ENCODE assay signal across 18 mouse cellular contexts in the genomic region with DNA sequence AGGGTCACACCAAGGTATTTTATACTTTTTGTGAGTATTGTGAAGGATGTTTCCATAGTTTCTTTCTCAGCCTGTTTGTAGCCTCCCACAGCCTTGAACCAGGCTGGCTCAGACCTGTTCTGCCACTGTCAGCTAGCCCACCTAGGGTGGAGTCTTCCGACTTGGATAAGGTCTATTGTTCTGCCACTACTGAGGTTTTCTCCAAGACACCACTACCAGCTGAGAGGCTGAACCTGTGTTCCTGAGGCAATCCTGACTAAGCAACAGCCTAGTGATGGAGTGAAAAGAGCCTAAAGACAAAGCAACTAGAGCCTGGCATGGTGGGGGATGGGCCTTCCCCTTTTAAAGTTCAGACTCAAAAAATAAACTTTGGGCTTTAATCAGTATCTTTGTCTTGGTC.
"Had no signal": no experiment of that assay in that cellular context is flagged by ENCODE, and none has a peak within 500 bp of the region (broad histone marks: within the 10 kb centered on the region; RNA-seq: fewer than 3 reads in every experiment).

No protein-coding gene starts in this region.

- H3K27ac ChIP-seq: midbrain, embryonic 10.5 days; midbrain, embryonic 12.5 days; neural tube, embryonic 13.5 days; neural tube, embryonic 15.5 days had no signal

- H3K4me1 ChIP-seq: midbrain, embryonic 10.5 days; midbrain, embryonic 12.5 days; neural tube, embryonic 13.5 days; neural tube, embryonic 15.5 days had no signal

- DNase-seq: lung, adult 18-20 months; lung, embryonic 14.5 days; lung, postnatal 10 days; lung, postnatal 4 days; midbrain, embryonic 14.5 days; retina, postnatal 1 day; right cerebral cortex, adult 18-20 months; right cerebral cortex, postnatal 25 days; right cerebral cortex, postnatal 4 days; spleen, adult 18-20 months; thymus, adult 2 months; thymus, postnatal 25 days; thymus, postnatal 4 days had no signal

- H3K9ac ChIP-seq: lung, embryonic 14.5 days; midbrain, embryonic 12.5 days; neural tube, embryonic 13.5 days; neural tube, embryonic 15.5 days had no signal

- H3K9me3 ChIP-seq: midbrain, embryonic 12.5 days; neural tube, embryonic 15.5 days had no signal

- H3K36me3 ChIP-seq: midbrain, embryonic 10.5 days; midbrain, embryonic 12.5 days; neural tube, embryonic 13.5 days; neural tube, embryonic 15.5 days had no signal

- H3K4me3 ChIP-seq: midbrain, embryonic 10.5 days; midbrain, embryonic 12.5 days; myocyte; neural tube, embryonic 13.5 days; neural tube, embryonic 15.5 days had no signal
